Mouse (Mus musculus) left cerebral cortex, adult 18-20 months (tissue): ENCODE data around the gene Crispld2. TPM values are rescaled to one million over a fixed set of nuclear protein-coding genes. Genes with fewer than 3 reads are reported as not detected.

Experiments
- DNase-seq, 2 experiments: peaks; one replicate each; pipeline ENCODE4 v3.0.0; 2021 to 2022; ENCODE audit warnings: low spot score in 2 of 2, mixed read lengths in 1 of 2
- long read RNA-seq, 2 experiments: library from polyadenylated mRNA; stranded (forward); transcript quantifications; one replicate each; pipeline ENCODE4 v2.0.0; 2021
- total RNA-seq, 2 experiments: library from RNA; stranded (reverse); gene quantifications; 2 replicates each; pipeline ENCODE4 v1.2.3; 2021

Crispld2 gene
- total RNA-seq: 1 to 10 TPM; 2.1 to 2.7 TPM
- long read RNA-seq, experiment 1, full-length matches to known transcripts: 3 of 3 reads
- long read RNA-seq, experiment 1, partial matches to known transcripts: 0 of 3 reads
- long read RNA-seq, experiment 1, other reads (novel, unspliced or antisense): 0 of 3 reads
- long read RNA-seq, experiment 2, full-length matches to known transcripts: 1 of 2 reads
- long read RNA-seq, experiment 2, partial matches to known transcripts: 0 of 2 reads
- long read RNA-seq, experiment 2, other reads (novel, unspliced or antisense): 1 of 2 reads

DNA sequence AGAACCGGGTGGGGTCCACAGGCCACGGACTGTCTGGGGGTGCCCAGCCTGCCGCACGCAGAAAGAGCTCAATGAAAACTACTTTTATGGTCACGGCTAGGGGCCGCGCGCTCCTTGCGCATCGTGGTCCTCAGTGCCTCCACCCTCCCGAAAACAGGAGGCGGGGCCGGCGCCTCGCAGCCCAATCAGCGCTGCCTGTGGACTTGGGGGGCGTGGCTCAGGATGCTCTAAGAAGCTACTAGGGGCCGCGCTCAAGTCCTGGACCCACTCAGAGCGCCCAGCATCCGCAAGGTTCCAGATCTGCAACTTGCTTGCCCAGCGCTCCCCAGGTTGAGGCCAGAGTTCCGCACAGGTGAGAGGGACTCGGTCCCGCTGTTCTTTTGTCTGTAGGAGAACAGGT lies at the start of gene Crispld2:
Crispld2 (plus strand) TSS at position 190 of the 400 bp plus-strand sequence.
- DNase-seq: peak; percentile 38 to 54

DNA sequence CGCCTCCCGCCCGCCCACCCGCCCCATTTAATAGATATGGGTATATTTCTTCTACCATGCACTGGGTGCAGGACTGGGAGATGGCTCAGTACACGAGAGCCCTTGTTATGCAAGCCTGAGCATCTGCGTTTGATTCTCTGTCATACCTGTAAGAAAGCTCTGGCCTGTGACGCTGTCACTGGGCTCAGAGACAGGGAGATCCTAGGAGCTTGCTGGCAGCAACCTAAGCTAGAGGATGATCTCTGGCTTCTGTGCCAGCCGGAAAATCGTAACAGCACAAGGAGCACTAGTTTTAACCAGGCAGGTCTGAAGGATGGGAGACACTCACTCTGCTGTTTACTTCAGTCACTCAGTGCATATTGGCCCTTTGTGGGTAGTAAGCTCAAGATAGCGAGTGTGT lies 48.6 kb upstream of the Crispld2 start:
- DNase-seq: no peak

DNA sequence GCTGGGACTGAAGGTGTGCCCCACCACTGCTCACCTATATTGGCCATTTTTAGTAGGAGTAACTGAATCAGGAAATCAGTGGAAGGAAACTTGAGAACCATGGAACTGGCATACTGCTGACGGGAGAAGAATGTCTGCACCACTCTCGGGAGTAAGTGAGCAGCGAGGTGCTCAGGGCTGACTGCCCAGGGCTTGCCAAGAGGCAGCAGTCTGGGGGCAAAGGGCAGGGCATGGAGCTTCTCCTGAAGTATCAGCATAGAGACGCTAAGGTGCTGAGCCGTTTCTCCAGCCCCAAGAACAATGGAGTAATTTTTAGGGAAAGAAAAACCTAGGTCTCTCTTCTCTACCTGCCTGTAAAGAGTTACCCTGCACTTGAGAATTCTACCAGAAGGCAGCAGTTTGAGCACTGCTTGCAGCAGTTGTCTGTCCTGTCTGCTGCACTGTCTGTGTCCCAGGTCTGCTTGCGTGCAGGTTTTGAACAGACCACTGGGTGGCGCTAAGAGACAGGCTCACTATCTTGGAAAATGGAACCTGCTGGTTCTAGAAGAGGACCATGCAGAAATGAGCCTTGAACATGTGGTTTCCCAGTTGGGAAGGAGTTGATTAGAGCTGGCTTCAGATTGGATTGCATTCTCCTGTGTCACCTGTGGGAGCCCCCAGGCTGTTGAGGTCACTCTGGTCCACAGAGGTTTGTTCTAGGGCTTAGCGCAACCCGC lies 48.0 kb upstream of the Crispld2 start:
- peak; percentile 74 to 81 for DNase-seq

DNA sequence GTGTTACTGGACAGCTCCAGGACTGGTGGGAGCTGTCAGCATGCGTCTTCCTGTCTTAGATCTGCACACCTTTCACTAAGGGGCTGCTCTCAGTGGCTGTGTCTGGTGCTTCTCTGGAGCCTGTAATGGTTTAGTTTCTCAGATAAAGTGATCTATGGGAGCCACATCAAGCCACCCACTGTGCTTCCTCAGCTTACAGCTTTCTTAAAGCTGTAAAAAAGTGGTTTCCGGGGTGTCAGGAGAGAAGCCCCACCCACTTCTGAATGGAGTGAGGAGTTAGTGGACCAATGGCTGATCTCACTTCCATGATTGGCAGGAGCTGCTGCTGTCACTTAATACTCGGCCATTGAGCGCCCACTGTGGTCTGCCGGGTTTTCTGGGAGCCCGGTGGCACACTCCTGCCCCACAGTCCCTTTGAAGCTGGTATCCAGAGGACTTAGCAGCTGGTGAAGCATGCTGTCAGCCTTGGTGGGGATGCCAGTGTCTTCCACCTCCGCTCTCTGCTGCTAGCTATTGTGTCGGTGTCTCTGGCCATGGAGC lies 45.8 kb upstream of the Crispld2 start:
- no peak for DNase-seq

DNA sequence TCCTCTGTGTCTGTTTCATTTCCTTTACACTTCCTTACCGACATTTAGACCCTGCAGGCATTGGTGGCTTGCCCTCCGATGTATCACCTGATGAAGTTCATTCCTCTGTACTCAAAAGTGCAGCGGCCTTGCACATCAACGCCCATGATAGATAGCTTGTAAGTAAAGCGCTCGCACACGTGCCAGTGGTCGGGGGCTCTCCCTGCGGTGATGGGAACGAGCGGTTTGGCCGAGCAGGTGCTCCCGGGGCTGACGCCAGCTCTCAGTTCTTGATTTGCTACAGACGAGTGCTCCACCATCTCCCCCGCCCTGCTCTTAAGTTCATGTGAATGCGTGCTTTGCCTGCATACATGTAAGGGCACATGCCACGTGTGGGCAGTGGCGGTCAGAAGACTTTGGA lies 44.6 kb upstream of the Crispld2 start:
- no peak for DNase-seq

DNA sequence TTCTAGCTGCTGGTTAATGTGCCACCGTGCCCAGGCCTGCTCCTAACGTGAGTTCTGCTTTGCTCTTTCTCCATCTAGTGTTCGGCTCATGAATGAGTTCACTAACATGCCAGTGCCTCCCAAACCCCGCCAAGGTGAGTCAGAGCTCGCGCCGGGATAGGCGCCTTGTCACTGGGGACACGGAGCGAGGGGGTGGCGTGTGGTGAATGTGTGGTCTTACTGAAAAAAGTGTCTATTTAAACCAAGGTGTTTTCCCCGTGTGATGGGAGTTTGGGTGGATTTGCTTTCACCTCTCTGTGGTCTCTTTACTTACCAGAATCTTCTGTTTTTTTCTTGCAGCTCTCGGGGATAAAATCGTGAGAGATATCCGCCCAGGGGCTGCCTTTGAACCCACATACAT lies 43.9 kb upstream of the Crispld2 start:
- DNase-seq: peak; percentile 49 to 57

DNA sequence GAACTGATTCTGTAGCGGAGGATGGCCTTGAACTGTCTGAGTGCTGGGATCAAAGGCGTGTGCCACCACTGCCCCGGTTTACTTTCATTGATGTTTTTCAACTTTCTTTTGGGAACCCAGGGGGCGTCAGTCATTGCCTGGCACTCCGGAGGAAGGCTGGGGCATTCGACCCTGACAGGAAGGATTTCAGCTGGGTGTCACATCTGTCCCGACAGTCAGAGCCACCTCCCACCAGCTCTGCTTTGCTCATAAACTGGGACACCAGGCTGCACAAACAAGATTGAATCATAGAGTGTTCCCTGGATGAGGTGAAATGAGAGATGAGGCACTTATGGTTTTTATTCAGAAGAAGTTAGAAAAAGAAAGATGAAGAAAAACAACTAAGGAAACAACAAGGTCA lies 40.0 kb upstream of the Crispld2 start:
- no peak for DNase-seq

DNA sequence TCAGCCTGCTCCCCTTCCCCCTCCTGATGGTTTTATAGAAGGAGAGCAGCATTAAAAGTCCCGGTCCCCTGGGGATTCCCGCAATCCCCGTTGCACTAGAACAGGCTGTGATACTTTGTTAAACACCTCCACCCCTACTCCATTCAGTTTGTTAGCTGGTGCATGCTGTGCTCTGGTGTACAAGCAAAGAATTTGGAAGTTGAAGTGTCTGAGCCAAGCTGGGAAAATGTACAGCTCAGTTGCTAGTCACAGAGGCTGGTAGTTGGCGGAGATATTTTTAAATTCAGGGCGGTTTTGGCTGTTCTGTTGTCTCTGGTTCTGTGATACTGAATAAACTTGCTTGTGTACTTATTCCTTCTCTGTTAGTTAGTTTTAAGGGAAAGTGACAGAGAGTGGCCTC lies 39.5 kb upstream of the Crispld2 start:
- peak; percentile 32 to 66 for DNase-seq

DNA sequence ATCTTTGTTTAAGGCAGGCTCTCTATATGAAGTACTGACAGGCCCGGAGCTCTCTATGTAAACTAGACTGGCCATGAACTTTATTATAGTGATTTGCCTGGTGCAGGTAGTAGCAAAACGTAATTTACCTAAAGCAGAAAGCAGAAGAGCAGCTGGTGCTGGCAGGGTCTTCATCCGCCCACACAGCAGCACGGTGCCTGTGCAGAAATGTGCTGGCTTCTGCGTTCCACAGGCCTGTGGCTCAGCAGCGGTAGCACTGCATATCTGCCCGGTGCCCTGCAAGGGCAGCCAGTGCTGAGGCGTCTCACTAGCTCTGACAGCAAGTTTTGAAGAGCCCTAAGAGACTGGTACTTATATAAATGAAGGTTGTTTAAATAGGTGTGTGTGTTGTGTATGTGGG lies 36.9 kb upstream of the Crispld2 start:
- no peak for DNase-seq

DNA sequence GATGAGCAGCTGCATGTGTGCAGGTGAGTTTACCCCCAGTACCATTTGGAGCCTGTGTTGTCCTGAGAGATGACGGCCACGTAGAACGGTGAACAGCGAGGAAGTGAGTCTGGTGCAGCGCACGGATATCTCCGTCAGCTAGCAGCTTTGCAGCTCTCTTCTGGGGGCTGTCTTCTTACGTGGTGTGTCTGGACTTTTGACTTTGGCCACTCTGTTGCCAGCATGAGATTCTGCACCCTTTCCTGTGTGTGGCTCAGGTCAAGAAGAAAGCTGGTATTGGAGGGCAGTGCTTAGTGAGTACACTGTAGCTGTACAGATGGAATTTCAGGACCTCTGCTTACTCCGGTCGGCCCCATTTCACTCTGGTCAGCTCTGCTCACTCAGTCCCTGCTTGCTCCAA lies 34.2 kb upstream of the Crispld2 start:
- no peak for DNase-seq

DNA sequence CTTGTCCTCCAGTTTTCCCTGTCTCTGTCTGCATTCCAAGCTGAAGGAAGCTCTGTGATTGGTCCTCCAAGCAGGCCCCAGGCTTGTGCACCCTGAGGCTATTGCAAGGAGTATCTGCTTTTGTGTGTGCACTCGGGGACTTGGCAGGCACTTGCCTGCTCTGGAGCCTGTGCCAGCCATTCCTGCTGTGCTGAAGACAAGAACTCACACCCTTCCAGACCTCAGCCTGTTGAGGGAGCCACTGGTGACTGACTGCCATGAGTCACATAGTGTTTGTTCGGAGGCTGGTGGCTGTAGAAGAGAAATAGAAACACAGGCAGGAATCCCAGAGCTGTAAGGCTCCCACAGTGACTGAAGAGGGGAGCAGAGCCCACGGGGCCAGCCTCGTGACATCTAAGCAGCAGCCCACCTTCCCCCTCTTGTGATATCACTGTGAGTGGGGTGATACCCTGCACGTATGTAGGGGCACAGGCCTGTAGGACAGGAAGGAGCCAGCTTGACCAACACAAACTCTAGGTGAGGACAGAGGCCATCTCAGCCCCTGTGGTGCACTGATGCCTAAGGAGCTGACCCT lies 31.6 kb upstream of the Crispld2 start:
- DNase-seq: peak; percentile 53 to 70

DNA sequence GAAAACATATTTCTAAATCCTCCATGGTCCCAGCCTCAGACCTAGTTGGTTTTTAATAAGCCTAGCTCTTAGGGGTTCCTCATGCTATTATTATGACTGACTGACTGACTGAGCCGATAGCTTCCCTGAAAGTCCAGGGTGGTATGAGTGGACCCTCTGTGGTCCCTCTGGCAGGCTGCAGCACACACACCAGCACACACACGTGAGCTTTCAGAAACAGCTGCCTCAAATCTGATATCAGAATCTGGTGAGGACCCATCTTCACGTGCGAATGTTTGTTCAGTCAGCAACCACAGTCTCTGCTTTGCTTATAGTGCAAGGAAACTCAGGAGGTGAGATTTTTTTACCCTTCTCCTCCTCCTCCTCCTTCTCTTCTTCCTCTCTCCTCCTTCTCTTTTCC lies 27.4 kb upstream of the Crispld2 start:
- no peak for DNase-seq

DNA sequence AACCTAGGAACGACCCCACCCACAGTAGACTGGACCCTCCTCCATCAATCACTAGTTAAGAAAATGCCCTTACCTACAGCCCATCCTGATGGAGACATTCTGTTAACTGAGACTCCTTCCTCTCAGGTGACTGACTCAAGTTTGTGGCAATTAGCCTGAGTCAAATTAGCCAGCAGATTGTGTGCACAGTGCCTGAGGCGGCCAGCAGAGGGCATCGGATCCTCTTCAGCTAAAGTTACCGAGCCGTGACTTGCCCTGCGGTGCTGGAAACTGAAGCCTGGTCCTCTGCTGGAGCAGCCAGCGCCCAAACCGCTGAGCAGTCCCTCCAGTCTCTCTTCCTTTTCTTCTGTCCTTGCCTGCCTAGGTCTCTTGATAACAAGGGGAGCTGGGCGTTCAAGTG lies 24.8 kb upstream of the Crispld2 start:
- no peak for DNase-seq

DNA sequence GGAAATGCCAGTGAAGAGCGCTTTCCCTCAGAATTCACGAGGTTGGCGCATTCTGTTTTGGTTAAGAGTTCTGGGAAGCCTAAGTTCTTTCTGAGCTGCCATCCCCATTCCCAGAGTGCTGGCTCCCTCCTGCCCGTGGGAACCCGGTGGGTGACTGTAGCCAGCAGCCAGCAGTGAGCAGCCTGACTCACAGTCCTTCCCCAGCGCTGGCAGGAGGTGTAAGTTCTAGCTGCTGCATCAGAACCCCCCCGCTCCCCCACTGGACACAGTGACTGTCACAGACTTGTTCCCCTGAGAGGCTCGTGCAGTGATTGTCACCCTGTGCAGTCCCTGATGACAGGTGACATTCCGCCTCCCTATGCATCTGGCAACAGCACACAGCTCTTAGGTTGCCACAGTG lies 22.1 kb upstream of the Crispld2 start:
- DNase-seq: peak; percentile 56 to 69

DNA sequence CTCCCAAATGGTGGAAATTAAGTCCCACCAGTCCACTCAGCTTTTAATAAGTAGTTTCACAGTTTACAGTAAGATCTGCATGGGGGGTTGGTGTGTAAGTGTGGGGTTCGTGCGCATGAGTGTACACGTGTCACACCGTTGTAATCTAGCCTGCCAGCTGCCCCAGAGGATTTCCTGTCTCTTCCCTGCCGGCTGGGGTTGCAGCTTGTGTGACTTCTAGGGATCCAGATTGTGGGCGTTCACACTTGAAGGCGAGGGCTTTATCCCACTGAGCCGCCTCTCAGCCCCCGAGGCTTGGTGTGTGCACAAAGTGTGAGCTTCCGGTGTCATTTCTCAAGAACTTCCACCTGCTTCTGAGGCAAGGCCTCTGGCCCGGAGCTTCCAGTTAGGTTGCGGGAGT lies 19.7 kb upstream of the Crispld2 start:
- no peak for DNase-seq

DNA sequence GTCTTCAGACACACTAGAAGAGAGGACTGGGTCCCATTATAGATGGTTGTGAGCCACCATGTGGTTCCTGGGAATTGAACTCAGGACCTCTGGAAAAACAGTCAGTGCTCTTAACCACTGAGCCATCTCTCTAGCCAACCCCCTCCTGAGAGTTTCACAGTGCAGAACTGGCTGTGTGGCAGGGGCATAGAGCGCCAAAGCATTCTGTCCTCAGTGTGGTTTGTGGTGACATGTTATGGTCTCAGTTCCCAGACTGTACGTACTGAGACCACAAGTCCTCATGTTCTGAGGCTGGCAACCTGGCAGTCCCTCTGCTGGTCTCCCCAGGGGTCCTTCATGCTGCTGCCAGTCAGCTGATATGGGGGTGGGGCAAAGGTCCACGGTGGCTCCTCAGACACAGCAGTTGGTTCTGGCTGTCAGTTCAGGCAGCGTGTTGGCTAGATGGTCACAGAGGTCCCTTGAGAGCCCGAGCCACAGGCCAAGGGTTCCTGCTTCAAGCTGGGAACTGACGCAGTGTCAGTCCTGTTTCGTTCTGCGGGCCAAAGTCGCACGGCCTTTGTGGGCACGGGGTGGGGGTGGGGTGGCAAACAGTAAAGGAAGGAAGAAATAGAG lies 13.4 kb upstream of the Crispld2 start:
- DNase-seq: no peak

DNA sequence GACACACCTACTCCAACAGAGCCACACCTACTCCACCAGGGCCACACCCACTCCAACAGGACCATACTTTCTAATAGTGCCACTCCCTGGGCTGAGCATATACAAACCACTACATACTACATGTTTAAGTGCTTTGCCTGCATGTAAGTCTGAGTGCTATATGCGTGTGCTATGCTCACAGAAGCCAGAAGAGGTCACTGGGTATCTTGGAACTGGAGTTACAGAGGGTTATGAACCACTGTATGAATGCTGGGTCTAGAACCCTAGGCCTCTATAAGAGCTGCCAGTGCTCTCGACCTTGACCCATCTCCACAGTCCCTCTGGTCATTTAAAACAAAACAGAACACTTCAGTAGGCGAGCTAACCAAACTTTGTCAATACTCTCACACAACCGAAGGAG lies 11.0 kb upstream of the Crispld2 start:
- no peak for DNase-seq

DNA sequence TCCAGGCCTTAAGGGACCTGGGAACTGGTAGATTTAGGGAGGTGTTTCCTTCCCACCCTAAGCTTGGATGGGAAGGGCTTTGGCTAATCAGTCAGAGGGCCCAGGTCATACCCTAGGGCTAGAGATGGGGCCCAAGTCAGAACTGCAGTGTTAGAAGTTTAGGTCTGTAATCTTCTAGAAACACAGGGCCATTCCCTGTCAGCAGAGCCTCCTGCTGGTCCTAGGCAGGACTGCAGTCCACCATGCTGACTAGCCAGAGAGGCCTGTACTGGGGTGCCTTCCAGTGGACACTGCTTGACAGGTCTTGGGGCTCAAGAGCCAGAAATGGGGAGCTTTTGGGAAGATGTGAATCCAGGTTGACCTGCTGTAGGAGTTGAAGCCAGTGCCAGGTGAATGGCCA lies 8.2 kb upstream of the Crispld2 start:
- no peak for DNase-seq

DNA sequence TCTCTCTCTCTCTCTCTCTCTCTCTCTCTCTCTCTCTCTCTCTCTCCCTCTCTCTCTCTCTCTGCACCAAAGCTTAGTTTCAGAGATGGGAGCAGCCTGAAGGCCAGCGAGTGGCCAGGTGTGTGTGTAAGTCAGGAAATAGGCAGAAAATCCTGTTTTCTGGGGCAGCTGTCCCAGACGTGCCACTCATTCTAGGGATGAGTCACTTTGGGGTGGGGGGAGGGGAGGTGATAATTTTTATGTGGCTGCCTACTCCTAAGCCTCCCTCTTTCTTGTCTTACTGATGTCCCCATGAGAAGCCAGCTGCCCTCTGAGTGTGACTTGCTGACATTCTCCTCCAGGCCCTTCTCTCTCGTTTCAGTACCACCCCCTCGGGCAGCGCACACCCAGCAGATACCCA lies 6.1 kb upstream of the Crispld2 start:
- DNase-seq: no peak

DNA sequence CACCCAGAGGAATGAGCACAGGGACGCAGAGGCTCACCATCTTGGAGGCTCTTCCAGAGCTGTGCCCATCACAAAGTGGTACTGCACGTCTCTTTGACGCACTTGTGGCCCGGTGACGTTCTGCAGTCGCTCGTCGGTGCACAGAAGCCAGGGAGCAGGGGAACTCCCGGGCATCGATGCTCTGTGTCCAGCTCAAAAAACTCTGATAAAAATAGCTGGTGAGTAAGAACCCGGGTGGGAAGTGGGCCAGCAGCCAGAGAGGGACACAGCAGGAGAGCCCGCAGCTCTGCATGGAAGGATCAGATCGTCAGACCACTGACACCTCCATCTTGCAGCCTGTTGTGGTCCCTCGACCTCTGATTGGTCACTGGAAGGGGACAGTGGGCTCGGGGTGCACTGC lies 4.2 kb upstream of the Crispld2 start:
- DNase-seq: peak in 1 of 2 experiments; percentile 15

DNA sequence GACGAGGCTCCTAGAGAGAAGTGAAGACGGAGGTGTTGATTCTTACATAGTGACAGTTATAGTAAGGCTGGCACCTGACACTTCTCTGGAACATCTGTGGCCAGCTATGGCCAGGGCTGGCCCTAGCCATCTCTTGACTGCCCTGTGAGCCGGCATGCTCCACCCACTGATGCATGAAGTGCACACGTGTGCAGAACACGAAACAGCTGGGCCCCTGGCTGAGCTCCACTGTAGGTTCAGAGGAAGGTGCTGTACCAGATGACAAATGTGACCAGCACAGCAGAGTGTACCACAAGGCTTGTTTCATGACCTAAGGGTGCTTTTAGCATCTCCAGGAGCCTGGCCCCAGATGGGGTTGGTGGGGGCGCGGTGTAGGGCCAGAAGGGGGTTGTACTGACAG lies 1.9 kb downstream of the Crispld2 start:
- DNase-seq: no peak

DNA sequence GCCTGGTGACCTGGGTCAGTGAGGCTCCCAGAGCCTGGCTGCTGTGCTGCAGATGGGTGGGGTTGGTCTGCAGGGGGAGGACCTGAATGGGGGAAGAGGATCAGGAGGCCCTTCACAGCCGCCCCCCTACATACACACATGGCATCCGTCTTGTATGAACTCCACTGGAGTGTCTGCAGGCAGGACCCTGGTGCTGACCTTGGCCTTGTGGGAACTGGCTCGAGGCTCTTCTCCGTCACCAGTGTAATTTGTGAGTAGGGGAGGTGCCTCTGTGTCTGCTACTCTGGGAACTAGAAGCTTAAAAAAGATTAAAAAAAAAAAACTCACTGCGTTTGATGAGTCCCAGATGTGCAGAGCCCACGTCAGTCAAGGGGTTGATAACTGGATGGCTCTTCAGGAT lies 2.3 kb downstream of the Crispld2 start:
- no peak for DNase-seq
